In the genomic region with DNA sequence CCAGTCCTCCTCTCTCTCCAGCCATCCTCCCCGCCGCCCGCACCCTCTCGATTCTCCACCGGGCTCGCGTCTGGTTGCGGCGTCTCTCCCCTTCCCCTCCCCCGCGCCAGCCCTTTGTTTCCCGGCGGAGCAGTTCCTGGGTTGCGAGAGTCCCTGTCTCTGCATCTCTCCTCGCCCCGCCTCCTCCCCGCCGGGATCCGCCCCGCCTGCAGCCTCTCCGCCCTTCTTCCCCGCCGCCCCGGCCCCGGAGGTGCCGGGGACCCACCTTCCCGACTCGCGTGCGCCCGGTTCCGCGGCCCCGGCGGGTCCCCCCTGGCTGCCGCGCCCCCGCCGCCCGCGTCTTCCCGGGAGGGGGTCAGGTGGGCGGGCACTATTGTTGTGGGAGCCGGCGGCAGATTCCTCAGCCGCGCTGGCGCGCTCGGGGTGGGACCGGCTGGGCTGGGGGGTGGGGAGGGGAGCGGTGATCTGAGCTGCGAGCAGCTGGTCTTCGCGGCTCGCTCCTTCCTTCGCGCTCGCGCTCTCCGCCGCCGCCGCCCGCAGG, we compare ENCODE assay signal across 8 mouse cellular contexts. TPM values are rescaled to one million over a fixed set of nuclear protein-coding genes. Genes with fewer than 3 reads are reported as not detected.
DNase-seq lines count a peak whose midpoint lies in the region; ATAC-seq and TF ChIP-seq lines count a peak whose summit lies in the region.

No protein-coding gene starts in this region.

- TF ChIP-seq CTCF in lung, postnatal 0 days (IDR thresholded peaks at IDR 0.05) = no peak

- H3K9ac ChIP-seq in hindbrain, embryonic 11.5 days (ENCODE audit: low read depth, low read length) = peak overlapping the region; percentile 89
- H3K9ac ChIP-seq in lung, postnatal 0 days (replicated peaks; ENCODE audit: low read depth) = peak overlapping the region; percentile 38; the same call in 1 of the 2 replicates

- peaks cover 23% of the 10 kb centered on the region for H3K4me1 ChIP-seq in hindbrain, embryonic 11.5 days (replicated peaks; ENCODE audit: control insufficient read depth, insufficient read depth, low read length)
- peaks cover 11% of the 10 kb centered on the region; the same call in 1 of the 2 replicates for H3K4me1 ChIP-seq in lung, postnatal 0 days (ENCODE audit: insufficient read depth, low read depth, low read length)

- H3K36me3 ChIP-seq in hindbrain, embryonic 11.5 days (ENCODE audit: control insufficient read depth, insufficient read depth, low read length) = peaks cover 3% of the 10 kb centered on the region; the same call in 1 of the 2 replicates
- no peaks in the 10 kb centered on the region for H3K36me3 ChIP-seq in lung, postnatal 0 days (ENCODE audit: insufficient read depth, low read length)

- H3K4me3 ChIP-seq in hindbrain, embryonic 11.5 days (ENCODE audit: low read depth, low read length) = peak overlapping the region; percentile 76
- peak overlapping the region; percentile 79 for H3K4me3 ChIP-seq in lung, postnatal 0 days (ENCODE audit: low read depth, low read length)

- no peak for TF ChIP-seq EP300 in lung, postnatal 0 days (IDR thresholded peaks at IDR 0.05)

- H3K27me3 ChIP-seq in hindbrain, embryonic 11.5 days (ENCODE audit: control insufficient read depth, insufficient read depth, low read length) = peaks cover 24% of the 10 kb centered on the region
- H3K27me3 ChIP-seq in lung, postnatal 0 days (replicated peaks; ENCODE audit: insufficient read depth, low read length) = peaks cover 13% of the 10 kb centered on the region

- peak; percentile 48; the same call in 1 of the 2 replicates for ATAC-seq in frontal cortex, adult (ENCODE audit: low TSS enrichment)
- ATAC-seq in hindbrain, embryonic 11.5 days (ENCODE audit: low FRiP score) = peak; percentile 76
- ATAC-seq in lung, postnatal 0 days = peak; percentile 58

- WGBS in hindbrain, embryonic 11.5 days = 1% methylated on average over 54 of the region's 65 CpGs
- 2% methylated on average over 42 of the region's 65 CpGs for WGBS in lung, postnatal 0 days

- H3K27ac ChIP-seq in hindbrain, embryonic 11.5 days (ENCODE audit: low read depth, low read length) = peak overlapping the region; percentile 95
- H3K27ac ChIP-seq in lung, postnatal 0 days (ENCODE audit: low read length) = no peak overlapping the region

- H3K9me3 ChIP-seq in hindbrain, embryonic 11.5 days (ENCODE audit: control insufficient read depth, low read length) = no peaks in the 10 kb centered on the region
- no peaks in the 10 kb centered on the region for H3K9me3 ChIP-seq in lung, postnatal 0 days (ENCODE audit: low read length)

- peak overlapping the region; percentile 81 for H3K4me2 ChIP-seq in hindbrain, embryonic 11.5 days (replicated peaks; ENCODE audit: low read depth, low read length)
- H3K4me2 ChIP-seq in lung, postnatal 0 days (replicated peaks; ENCODE audit: low read depth, low read length) = peak overlapping the region; percentile 99

- DNase-seq in MN1 (ENCODE audit: low spot score) = peak; percentile 88
- peak; percentile 75 for DNase-seq in cerebellum, adult 8-10 months
- DNase-seq in hindbrain, embryonic 11.5 days (ENCODE audit: low spot score) = peak; percentile 91
- DNase-seq in layer of hippocampus, postnatal 14 days (ENCODE audit: low spot score in 2 of 2) = peak; percentile 82 to 83
- DNase-seq in lung, postnatal 0 days (ENCODE audit: low spot score) = peak; percentile 69
- peak; percentile 83 for DNase-seq in ovary, postnatal 36 days (ENCODE audit: low spot score)
- DNase-seq in thymus, postnatal 36 days = peak; percentile 86 to 89

RNA-seq across cellular contexts. Expression of gene Cacnb3, which starts 4.0 kb away (rescaled TPM):
- 41.3 and 42.9 TPM in 2 replicates for polyA plus RNA-seq in hindbrain, embryonic 11.5 days (2014; fragmentation: Nextera tagmentation; extraction: Ambion mirVana)
- total RNA-seq in layer of hippocampus, postnatal 14 days (2021) = 100 to 1,000 TPM; 159 to 168 TPM
- 7.4 and 10.7 TPM in 2 replicates for polyA plus RNA-seq in lung, postnatal 0 days (2015; fragmentation: Nextera tagmentation; extraction: Ambion mirVana)

RNA-seq across cellular contexts. Expression of gene Adcy6, which starts 24.7 kb away (rescaled TPM):
- 12.4 and 17.3 TPM in 2 replicates for polyA plus RNA-seq in hindbrain, embryonic 11.5 days (2014; fragmentation: Nextera tagmentation; extraction: Ambion mirVana)
- 10 to 100 TPM; 45.1 to 45.3 TPM for total RNA-seq in layer of hippocampus, postnatal 14 days (2021)
- polyA plus RNA-seq in lung, postnatal 0 days (2015; fragmentation: Nextera tagmentation; extraction: Ambion mirVana) = 9.2 and 12.1 TPM in 2 replicates

RNA-seq across cellular contexts. Expression of gene Ddx23, which starts 28.1 kb away (rescaled TPM):
- 21.7 and 33.0 TPM in 2 replicates for polyA plus RNA-seq in hindbrain, embryonic 11.5 days (2014; fragmentation: Nextera tagmentation; extraction: Ambion mirVana)
- total RNA-seq in layer of hippocampus, postnatal 14 days (2021) = 10 to 100 TPM; 60.3 to 70.2 TPM
- polyA plus RNA-seq in lung, postnatal 0 days (2015; fragmentation: Nextera tagmentation; extraction: Ambion mirVana) = 14.5 and 17.5 TPM in 2 replicates

RNA-seq across cellular contexts. Expression of gene Rnd1, which starts 42.6 kb away (rescaled TPM):
- polyA plus RNA-seq in hindbrain, embryonic 11.5 days (2014; fragmentation: Nextera tagmentation; extraction: Ambion mirVana) = 5.2 and 5.9 TPM in 2 replicates
- total RNA-seq in layer of hippocampus, postnatal 14 days (2021) = 10 to 100 TPM; 18.8 to 21.5 TPM
- 3.1 and 3.9 TPM in 2 replicates for polyA plus RNA-seq in lung, postnatal 0 days (2015; fragmentation: Nextera tagmentation; extraction: Ambion mirVana)
